Mouse (Mus musculus): Measurements from ENCODE around the gene Exoc3l2.
A peak's percentile ranks its signal among the peaks of the same experiment; 100 is the strongest.

Exoc3l2 gene

DNA sequence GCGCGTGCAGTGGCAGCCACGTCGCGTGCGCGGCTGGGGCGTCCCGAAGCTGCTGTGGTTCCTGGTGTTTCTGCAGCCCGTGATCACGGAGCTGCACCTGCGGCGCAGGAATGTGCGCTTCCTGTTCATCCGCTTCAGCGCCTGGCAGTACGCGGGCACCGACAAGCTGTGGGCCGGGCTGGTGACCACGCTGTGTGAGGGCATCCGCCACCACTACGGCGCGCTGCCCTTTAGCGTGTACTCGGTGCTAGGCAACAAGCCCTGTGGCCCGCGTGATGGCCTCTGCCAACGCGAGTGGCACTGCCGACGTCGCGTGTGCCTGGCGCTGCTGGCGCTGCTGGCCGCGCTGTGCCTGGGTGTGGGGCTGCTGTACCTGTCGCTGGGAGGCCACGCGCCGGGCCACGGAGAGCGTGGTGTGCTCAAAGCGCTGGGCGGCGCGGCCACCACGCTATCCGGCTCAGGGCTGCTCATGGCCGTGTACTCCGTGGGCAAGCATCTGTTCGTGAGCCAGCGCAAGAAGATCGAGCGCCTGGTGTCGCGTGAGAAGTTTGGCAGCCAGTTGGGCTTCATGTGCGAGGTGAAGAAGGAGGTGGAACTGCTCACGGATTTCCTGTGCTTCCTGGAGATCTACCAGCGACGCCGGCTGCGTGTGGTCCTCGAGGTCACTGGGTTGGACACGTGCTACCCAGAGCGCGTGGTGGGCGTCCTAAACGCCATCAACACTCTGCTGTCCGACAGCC is 60.1 kb downstream of the Exoc3l2 start:
- no peak for DNase-seq (ENCODE audit: low spot score in 2 of 2)

DNA sequence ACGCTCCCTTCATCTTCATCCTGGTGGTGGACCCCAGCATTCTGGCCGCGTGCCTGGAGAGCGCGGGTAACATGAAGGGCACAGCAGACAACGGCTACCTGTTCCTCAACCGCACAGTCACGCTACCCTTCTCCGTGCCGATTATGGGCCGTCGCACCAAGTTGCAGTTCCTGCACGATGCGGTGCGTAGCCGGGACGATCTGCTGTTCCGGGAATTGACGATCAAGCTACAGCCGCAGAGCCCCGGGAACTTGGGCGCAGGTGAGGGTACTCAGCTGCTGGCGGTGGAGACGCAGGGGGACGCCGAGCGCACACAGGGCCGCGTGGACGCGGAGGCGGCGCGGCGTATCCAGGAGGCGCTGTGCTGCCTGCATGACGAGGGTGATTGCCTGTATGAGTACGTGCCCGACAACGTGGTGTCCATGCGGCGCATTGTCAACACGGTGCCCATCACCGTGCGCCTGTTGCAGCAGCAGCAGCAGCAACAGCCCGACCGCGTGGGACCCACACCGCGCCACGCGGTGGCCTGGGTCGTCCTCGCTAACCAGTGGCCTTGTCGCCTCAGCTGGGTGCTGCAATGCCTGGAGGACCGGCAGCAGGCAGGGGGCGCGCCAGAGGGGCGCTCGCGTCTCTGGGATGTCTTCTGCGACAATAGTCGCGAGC is 60.8 kb downstream of the Exoc3l2 start:
- DNase-seq (ENCODE audit: low spot score in 2 of 2) = peak in 1 of 2 experiments; percentile 40

DNA sequence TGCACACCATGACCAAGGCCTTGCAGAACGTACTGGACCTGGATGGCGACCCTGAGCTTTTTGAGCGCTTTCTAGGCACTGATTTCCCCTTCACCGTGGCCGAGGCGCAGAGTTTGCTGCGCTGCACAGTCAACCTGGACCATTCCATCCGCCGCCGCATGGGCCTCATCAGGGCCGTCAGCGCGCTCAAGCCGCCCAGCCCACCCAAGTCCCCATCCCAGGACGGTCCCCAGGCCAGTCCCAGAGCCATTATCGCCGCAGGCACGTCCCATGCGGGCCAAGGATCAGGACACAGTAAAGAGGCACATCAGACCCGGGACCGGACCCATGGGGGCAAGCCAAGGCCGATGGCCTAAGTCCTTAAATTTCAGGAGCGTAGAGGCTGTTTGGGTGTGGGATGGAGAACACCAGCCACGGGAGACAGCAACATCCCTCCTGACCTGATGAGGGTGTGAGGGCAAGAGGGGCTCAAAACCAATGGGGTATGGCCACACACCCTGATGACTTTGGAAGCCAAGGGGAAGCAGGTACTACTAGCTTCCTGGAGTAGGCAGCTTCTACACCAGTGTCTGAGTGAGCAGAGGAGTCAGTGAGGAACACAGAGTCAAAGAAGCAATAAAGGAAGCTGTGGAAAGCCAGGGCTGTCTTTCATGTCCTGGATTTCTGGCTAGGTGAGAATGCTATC is 61.4 kb downstream of the Exoc3l2 start:
- DNase-seq (ENCODE audit: low spot score in 2 of 2) = no peak

DNA sequence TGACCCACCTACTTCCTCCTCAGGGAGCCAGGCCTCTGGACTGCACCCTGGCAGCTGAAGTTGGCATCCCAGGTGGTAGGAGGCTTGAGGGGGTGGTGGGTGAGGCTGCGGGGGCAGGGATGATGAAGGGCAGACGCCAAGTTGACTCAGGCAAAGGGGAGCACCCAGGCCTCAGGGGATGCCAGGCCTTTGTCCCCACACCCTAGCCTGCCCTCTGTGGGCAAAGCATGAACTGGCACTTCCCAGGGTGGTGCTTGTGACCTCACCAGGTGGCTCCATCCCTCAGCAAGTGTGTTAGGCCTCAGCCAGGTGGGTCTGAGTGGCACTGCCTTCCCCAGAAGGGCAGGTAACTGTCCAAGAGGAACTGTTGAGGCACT is 62.0 kb downstream of the Exoc3l2 start:
- DNase-seq (ENCODE audit: low spot score in 2 of 2) = no peak

DNA sequence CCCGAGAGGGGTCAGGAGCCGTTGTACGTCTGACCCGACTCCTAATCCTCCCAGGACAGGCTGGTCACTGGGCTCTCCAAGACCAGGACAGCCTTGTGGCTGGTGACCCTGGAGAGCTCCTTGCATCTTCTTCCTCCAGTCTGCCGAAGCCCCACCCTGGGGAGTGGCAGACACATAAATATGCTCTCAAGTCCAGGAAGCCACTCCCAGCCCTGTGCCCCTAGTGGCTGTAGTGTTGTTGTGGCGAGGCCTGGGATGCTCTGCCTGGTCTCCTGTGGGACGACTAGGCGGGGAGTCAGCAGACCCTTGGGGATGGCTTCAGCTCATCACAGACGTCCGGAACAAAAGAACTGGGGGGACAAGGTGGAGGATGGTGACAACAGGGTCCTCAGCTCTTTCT is 67.9 kb downstream of the Exoc3l2 start:
- DNase-seq (ENCODE audit: low spot score in 2 of 2) = no peak

DNA sequence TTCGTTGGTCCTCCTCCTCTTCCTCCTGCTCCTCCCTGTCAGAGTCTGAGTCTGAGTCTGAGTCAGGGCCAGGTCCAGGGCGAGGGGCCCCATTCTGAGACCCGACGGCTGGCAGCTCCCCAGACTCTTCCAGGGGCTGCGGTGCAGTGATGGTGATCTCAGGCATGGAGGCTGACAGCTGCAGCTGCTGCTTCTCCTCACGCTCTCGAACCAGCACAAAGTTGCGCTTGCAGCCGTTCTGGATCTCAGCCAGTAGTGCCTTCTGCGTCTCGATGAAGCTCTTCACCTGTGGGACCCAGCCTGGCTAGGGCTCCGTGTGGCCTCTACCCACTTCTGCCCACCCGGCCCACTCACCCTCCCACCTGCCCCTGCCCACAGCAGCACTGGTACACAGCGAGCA is 69.1 kb downstream of the Exoc3l2 start:
- DNase-seq (ENCODE audit: low spot score in 2 of 2) = no peak

DNA sequence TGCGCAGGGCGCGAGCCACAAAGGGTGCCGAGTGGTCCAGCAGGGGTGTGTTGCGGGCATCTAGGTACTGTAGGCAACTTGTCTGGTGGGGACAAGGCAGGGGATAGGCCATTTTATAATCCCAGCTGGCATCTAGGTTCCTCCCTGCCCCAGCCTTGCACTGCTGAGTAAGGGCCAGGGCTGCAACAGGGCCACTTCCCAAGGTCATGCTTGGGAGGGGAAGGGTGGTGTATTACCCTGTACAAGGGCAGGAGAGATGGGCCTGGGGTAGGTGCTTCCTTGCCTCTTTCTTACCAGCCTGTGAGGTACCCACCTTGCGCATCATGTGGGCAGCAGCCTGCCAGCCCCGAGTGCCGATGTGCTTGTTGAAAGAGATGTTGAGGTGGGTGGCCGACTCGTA is 71.5 kb downstream of the Exoc3l2 start:
- no peak for DNase-seq (ENCODE audit: low spot score in 2 of 2)

DNA sequence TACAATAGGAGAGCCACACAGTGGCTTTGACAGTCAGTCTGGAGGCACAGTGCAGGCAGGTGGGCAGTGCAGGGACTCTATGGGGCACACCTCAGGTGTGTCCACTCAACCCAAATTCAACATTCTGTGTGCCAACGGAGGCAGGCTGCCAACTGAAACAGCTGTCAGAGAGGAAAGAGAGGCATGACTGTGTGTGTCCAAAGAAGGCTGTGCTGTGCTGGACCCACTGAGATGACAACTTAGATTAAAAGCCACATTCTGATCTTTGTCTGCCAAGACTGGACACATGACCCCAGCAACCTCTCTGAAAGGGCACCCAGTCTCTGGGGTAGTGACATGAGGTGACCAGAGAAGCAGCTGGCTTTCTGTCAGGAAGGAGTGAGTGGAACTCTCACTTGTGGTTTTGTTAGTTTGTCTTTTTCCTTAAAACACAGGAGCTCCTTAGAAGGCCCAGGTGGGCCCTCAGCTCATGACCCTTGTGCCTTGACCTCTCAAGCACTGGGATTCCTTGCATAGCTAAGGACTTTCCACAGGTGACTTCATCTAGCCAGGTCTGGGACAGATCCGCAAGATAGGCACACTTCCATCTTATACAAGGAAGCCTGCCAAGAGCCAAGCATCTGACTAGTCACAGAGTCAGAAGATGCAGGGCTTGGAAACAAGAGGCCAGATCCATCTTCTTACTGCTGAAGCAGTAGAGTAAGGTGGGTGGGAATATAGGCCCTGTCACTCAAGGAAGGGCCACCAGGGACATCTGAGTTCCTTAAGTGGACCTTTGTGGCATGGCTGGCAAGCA is 77.8 kb downstream of the Exoc3l2 start:
- no peak for DNase-seq (ENCODE audit: low spot score in 2 of 2)

DNA sequence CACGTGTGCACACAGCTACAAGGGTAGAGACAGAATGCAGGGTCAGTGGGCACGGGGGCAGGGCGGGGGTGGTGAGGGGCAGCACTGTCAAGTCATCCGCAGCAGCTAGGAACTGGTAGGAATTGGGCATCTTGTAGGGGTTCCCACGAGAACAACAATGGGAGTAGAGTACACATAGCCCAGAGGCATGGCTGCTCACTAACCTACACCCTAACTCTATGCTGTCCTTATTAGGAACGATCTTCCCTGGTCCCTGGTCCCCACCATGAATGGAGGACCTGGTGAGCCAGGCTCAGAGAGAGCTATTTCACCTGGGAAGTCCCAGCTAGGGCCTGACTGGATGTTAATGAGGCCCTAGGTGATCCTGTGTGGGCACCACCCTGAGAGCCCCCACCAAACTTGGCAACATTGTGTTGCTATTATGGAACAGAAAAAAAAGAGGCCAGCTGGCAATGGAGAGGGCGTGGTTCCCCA is 78.6 kb downstream of the Exoc3l2 start:
- DNase-seq (ENCODE audit: low spot score in 2 of 2) = no peak

DNA sequence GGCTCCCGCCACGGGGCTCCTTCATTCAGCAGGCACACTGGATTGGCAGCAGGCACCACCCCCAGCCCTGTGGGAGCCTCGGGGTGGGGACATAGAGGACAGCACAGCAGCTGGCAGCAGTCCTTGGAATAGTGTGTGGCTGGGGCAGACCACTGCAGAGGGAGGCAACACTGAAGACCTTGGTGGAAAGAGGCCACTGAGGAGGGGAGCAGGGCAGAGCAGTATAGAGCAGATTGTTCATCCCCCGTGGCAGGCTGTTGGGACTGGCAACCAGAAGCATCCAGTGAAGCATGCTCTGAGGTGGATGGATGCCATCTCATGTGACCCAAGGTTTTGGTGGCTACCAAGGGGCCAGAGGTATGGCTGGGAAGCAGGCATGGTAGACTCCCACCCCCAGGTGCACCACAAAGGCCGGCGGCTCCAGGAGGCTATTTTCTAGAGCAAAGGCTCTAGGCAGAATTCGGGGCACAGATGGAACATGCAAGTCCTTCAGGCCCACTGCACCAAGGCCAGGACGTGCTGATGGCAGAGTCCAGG is 79.1 kb downstream of the Exoc3l2 start:
- no peak for DNase-seq (ENCODE audit: low spot score in 2 of 2)

DNA sequence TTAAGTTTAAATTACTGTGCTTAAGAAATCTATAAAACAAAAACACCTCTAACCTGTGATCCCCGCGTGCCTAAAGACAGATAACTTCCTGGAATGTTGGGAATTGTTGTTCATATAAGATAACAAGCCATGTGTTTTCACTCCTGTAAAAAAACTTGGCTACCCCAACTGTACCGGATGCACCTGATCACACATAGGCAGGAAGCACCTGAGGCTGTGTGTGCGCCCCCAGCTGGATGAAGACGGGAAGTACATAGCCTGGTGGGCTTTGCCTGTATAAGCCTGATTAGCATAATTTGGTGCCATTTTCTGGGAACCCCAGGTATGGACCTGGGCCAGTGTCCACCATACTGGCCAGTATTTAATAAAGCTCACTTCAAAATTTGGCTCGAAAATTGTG is 80.5 kb downstream of the Exoc3l2 start:
- peak in 1 of 2 experiments; percentile 37 for DNase-seq (ENCODE audit: low spot score in 2 of 2)

DNA sequence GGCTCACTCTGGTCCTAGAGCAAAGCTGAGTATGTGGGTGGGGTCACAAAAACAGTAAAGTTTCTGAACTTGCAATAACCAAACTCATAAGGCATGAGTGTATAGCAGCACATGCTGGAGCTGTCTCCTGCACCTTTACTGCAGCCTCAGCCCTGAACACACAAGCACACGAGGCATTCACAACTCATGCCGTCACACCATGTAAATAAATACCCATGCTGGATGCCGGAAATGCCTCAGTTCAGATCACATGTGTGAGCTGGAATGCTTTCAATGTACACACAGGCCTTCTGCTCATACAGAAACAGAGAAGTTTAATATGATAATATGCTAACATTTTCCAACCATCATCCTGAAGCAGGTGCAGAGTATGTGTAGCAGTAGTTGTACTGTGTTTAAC is 82.9 kb downstream of the Exoc3l2 start:
- DNase-seq (ENCODE audit: low spot score in 2 of 2) = no peak
